ENCODE assay signal across 12 mouse cellular contexts in genomic region chrX:152235758-152236157, GRCm38 (mm10). TPM values are rescaled to one million over a fixed set of nuclear protein-coding genes. Genes with fewer than 3 reads are reported as not detected.
A peak's percentile ranks its signal among the peaks of the same experiment; 100 is the strongest.
DNase-seq lines count a peak whose midpoint lies in the region; ATAC-seq lines count a peak whose summit lies in the region.
"Had no signal": no experiment of that assay in that cellular context is flagged by ENCODE, and none has a peak within 500 bp of the region (broad histone marks: within the 10 kb centered on the region; RNA-seq: fewer than 3 reads in every experiment).

No protein-coding gene starts in this region.

- H3K27me3 ChIP-seq in heart, embryonic 11.5 days (ENCODE audit: control insufficient read depth, insufficient read depth, low read length), result no peaks in the 10 kb centered on the region; the same call in 1 of the 2 replicates
- H3K27me3 ChIP-seq in lung, embryonic 15.5 days, result no peaks in the 10 kb centered on the region
- H3K27me3 ChIP-seq in limb, embryonic 15.5 days, result no peaks in the 10 kb centered on the region
- H3K27me3 ChIP-seq in neural tube, embryonic 14.5 days (ENCODE audit: control insufficient read depth, insufficient read depth, low read length), result no peaks in the 10 kb centered on the region
- H3K27me3 ChIP-seq: stomach, embryonic 15.5 days had no signal

- intact Hi-C loops in heart, postnatal 10 days (cut with DNase I), result no loop called here

- no peak overlapping the region for H3K4me3 ChIP-seq in heart, embryonic 11.5 days (ENCODE audit: low read depth, low read length)
- H3K4me3 ChIP-seq in lung, embryonic 15.5 days, result no peak overlapping the region
- no peak overlapping the region for H3K4me3 ChIP-seq in limb, embryonic 15.5 days
- H3K4me3 ChIP-seq in neural tube, embryonic 14.5 days (ENCODE audit: low read depth, low read length), result no peak overlapping the region

- no peak overlapping the region for H3K27ac ChIP-seq in heart, embryonic 11.5 days (ENCODE audit: low read depth, low read length)
- no peak overlapping the region for H3K27ac ChIP-seq in lung, embryonic 15.5 days
- H3K27ac ChIP-seq in limb, embryonic 15.5 days, result no peak overlapping the region
- H3K27ac ChIP-seq in neural tube, embryonic 14.5 days (ENCODE audit: low read depth, low read length), result no peak overlapping the region
- H3K27ac ChIP-seq: heart, embryonic 10.5 days; stomach, embryonic 15.5 days had no signal

- no peak overlapping the region for H3K9ac ChIP-seq in heart, embryonic 11.5 days (ENCODE audit: low read depth, low read length)
- H3K9ac ChIP-seq in lung, embryonic 15.5 days, result no peak overlapping the region
- H3K9ac ChIP-seq in limb, embryonic 15.5 days, result no peak overlapping the region
- H3K9ac ChIP-seq in neural tube, embryonic 14.5 days (replicated peaks; ENCODE audit: low read depth, low read length), result no peak overlapping the region
- H3K9ac ChIP-seq: stomach, embryonic 15.5 days had no signal

- H3K36me3 ChIP-seq in heart, embryonic 11.5 days (ENCODE audit: control insufficient read depth, insufficient read depth, low read length), result peaks cover 7% of the 10 kb centered on the region
- H3K36me3 ChIP-seq in lung, embryonic 15.5 days, result peaks cover 25% of the 10 kb centered on the region
- peaks cover 34% of the 10 kb centered on the region for H3K36me3 ChIP-seq in limb, embryonic 15.5 days
- H3K36me3 ChIP-seq in neural tube, embryonic 14.5 days (ENCODE audit: control insufficient read depth, insufficient read depth, low read length), result peaks cover 17% of the 10 kb centered on the region; the same call in 1 of the 2 replicates

- DNase-seq in heart, postnatal 10 days, result no peak
- no peak for DNase-seq in lung, postnatal 36 days
- no peak for DNase-seq in thymus, postnatal 10 days (ENCODE audit: low spot score in 2 of 2)
- no peak for DNase-seq in right cerebral cortex, adult 2 months (ENCODE audit: low spot score in 2 of 2)
- DNase-seq: cerebellum, postnatal 14 days; kidney, postnatal 25 days had no signal

- H3K9me3 ChIP-seq in heart, embryonic 11.5 days (replicated peaks; ENCODE audit: control insufficient read depth, low read length), result no peaks in the 10 kb centered on the region
- H3K9me3 ChIP-seq in lung, embryonic 15.5 days, result no peaks in the 10 kb centered on the region
- H3K9me3 ChIP-seq in limb, embryonic 15.5 days, result no peaks in the 10 kb centered on the region
- no peaks in the 10 kb centered on the region for H3K9me3 ChIP-seq in neural tube, embryonic 14.5 days (ENCODE audit: control insufficient read depth, low read length)
- H3K9me3 ChIP-seq: heart, embryonic 10.5 days; stomach, embryonic 15.5 days had no signal

- H3K4me1 ChIP-seq in heart, embryonic 11.5 days (ENCODE audit: control insufficient read depth, insufficient read depth, low read length), result peaks cover 11% of the 10 kb centered on the region
- H3K4me1 ChIP-seq in lung, embryonic 15.5 days, result peaks cover 15% of the 10 kb centered on the region; the same call in 1 of the 2 replicates
- H3K4me1 ChIP-seq in limb, embryonic 15.5 days, result peaks cover 12% of the 10 kb centered on the region
- peaks cover 15% of the 10 kb centered on the region for H3K4me1 ChIP-seq in neural tube, embryonic 14.5 days (ENCODE audit: control insufficient read depth, insufficient read depth, low read length)
- H3K4me1 ChIP-seq: stomach, embryonic 15.5 days had no signal

- 74% methylated on average over 2 of the region's 2 CpGs for WGBS in heart, embryonic 11.5 days (ENCODE audit: insufficient replicate concordance)
- 45% methylated on average over 2 of the region's 2 CpGs for WGBS in lung, embryonic 15.5 days
- 49% methylated on average over 2 of the region's 2 CpGs for WGBS in limb, embryonic 15.5 days
- WGBS in neural tube, embryonic 14.5 days, result 76% methylated on average over 2 of the region's 2 CpGs

- no peak for ATAC-seq in heart, embryonic 11.5 days (replicated peaks; ENCODE audit: insufficient number of reproducible peaks, low FRiP score, low TSS enrichment)
- no peak for ATAC-seq in lung, embryonic 15.5 days (ENCODE audit: borderline replicate concordance, extremely low read depth, low FRiP score, low TSS enrichment)
- no peak for ATAC-seq in limb, embryonic 15.5 days (ENCODE audit: insufficient number of reproducible peaks, low FRiP score, low TSS enrichment, low read depth)
- ATAC-seq in neural tube, embryonic 14.5 days (ENCODE audit: low read depth), result no peak

- peak overlapping the region; percentile 65; the same call in 1 of the 2 replicates for H3K4me2 ChIP-seq in heart, embryonic 11.5 days
- H3K4me2 ChIP-seq in lung, embryonic 15.5 days, result peak overlapping the region; percentile 69; the same call in 1 of the 2 replicates
- 0 out of 2 replicates have a peak overlapping the region, but pooled peaks have one; percentile 55 for H3K4me2 ChIP-seq in limb, embryonic 15.5 days
- H3K4me2 ChIP-seq in neural tube, embryonic 14.5 days (ENCODE audit: low read depth, low read length), result 0 out of 2 replicates have a peak overlapping the region, but pooled peaks have one; percentile 82

RNA-seq across cellular contexts. Expression of gene Kdm5c, which starts 2.9 kb away (rescaled TPM):
- polyA plus RNA-seq in heart, embryonic 11.5 days (2014; fragmentation: Nextera tagmentation; extraction: Ambion mirVana), result 28.6 and 30.2 TPM in 2 replicates
- total RNA-seq in heart, postnatal 10 days (2021), result 10 to 100 TPM; 41.7 to 55.2 TPM
- polyA plus RNA-seq in lung, embryonic 15.5 days (2015; fragmentation: Nextera tagmentation; extraction: Ambion mirVana), result 37.8 and 43.4 TPM in 2 replicates
- polyA plus RNA-seq in limb, embryonic 15.5 days (2015; fragmentation: Nextera tagmentation; extraction: Ambion mirVana), result 38.2 and 41.0 TPM in 2 replicates
- 26.5 and 35.5 TPM in 2 replicates for polyA plus RNA-seq in neural tube, embryonic 14.5 days (2014; fragmentation: Nextera tagmentation; extraction: Ambion mirVana)
